Mouse (Mus musculus) right cerebral cortex, postnatal 25 days (tissue): ENCODE data around the gene Ncapg.
"Not testable (repeated sequence)": the region's sequence is repeated elsewhere in the genome, so short reads cannot be mapped to it uniquely, and the experiment has no call there.

ENCODE experiments used
- DNase-seq: peaks from one replicate; pipeline ENCODE4 v3.0.0; 2022

Gene Ncapg

GRCm38 (mm10) chr5:45669598-45670279 lies at the start of gene Ncapg:
Ncapg (plus strand) TSS chr5:45669919.
- DNase-seq = peak; percentile 98

GRCm38 (mm10) chr5:45621511-45621910 lies 48.2 kb upstream of the Ncapg start:
- no peak for DNase-seq

GRCm38 (mm10) chr5:45627771-45628170 lies 41.9 kb upstream of the Ncapg start:
- DNase-seq = no peak

GRCm38 (mm10) chr5:45629470-45629869 lies 40.2 kb upstream of the Ncapg start:
- no peak for DNase-seq

GRCm38 (mm10) chr5:45638378-45638777 lies 31.3 kb upstream of the Ncapg start:
- DNase-seq = no peak

- DNase-seq = peak; percentile 86
These were observed 30.7 kb upstream of the Ncapg start, which contains the start of gene Fam184b for GRCm38 (mm10) chr5:45638806-45639714. Fam184b (minus strand) TSS chr5:45639614.

GRCm38 (mm10) chr5:45639715-45640092 lies 30.0 kb upstream of the Ncapg start:
- DNase-seq = no peak

GRCm38 (mm10) chr5:45651026-45651703 lies 18.6 kb upstream of the Ncapg start:
- DNase-seq = no peak

GRCm38 (mm10) chr5:45658406-45658805 lies 11.3 kb upstream of the Ncapg start:
- not testable (repeated sequence) for DNase-seq

GRCm38 (mm10) chr5:45668324-45668723 lies 1.4 kb upstream of the Ncapg start:
- no peak for DNase-seq

- DNase-seq = no peak
These were observed 888 bp upstream of the Ncapg start for GRCm38 (mm10) chr5:45668831-45669230.

GRCm38 (mm10) chr5:45669234-45669597 lies 503 bp upstream of the Ncapg start:
- no peak for DNase-seq

- no peak for DNase-seq
These were observed 556 bp downstream of the Ncapg start for GRCm38 (mm10) chr5:45670280-45670670.

GRCm38 (mm10) chr5:45670894-45671494 lies 1.3 kb downstream of the Ncapg start:
- no peak for DNase-seq

GRCm38 (mm10) chr5:45675032-45675431 lies 5.3 kb downstream of the Ncapg start:
- no peak for DNase-seq

- DNase-seq = no peak
These were observed 7.9 kb downstream of the Ncapg start for GRCm38 (mm10) chr5:45677639-45678038.

- no peak for DNase-seq
These were observed 10.2 kb downstream of the Ncapg start for GRCm38 (mm10) chr5:45679955-45680354.

- no peak for DNase-seq
These were observed 13.7 kb downstream of the Ncapg start for GRCm38 (mm10) chr5:45683388-45683787.

GRCm38 (mm10) chr5:45685243-45685642 lies 15.5 kb downstream of the Ncapg start:
- no peak for DNase-seq

- no peak for DNase-seq
These were observed 16.5 kb downstream of the Ncapg start for GRCm38 (mm10) chr5:45686223-45686622.

- no peak for DNase-seq
These were observed 19.4 kb downstream of the Ncapg start for GRCm38 (mm10) chr5:45689152-45689551.

GRCm38 (mm10) chr5:45690802-45691201 lies 21.1 kb downstream of the Ncapg start:
- DNase-seq = no peak

GRCm38 (mm10) chr5:45691678-45692077 lies 22.0 kb downstream of the Ncapg start:
- DNase-seq = no peak
